Mouse (Mus musculus) embryonic fibroblast, embryonic 13.5 days (primary cell): ENCODE measurements at regions not wholly inside any gene's neighbourhood (a gene's known extent, or its start where the extent isn't known, plus 50 kb on each side); places are given as distances from the start of the nearest gene placed in this dataset.

ENCODE experiments used
- CTCF ChIP-seq: IDR thresholded peaks from 2 replicates; pipeline ENCODE4 v1.5.1; 2011; ENCODE audit warnings: mild to moderate bottlenecking, control low read depth, low read length, moderate library complexity, borderline replicate concordance; ENCODE audit not compliant: insufficient read depth
- POLR2A ChIP-seq: IDR thresholded peaks from 2 replicates; pipeline ENCODE4 v1.6.1; 2011; ENCODE audit warnings: low read depth, mild to moderate bottlenecking, control low read depth, low read length, moderate library complexity

- no peak for TF ChIP-seq CTCF
- no peak for TF ChIP-seq POLR2A
These were observed 70.2 kb upstream of the Peli2 start for GRCm38 (mm10) chr14:48050460-48050760.
